Mouse (Mus musculus): ENCODE measurements at regions not wholly inside any gene's neighbourhood (a gene's known extent, or its start where the extent isn't known, plus 50 kb on each side); places are given as distances from the start of the nearest gene placed in this dataset.

- no peak for DNase-seq (ENCODE audit: low spot score)
Observed at GRCm38 (mm10) chr3:39933372-39933771, 597.7 kb upstream of the Intu start.

GRCm38 (mm10) chr3:39937719-39938278 is 593.3 kb upstream of the Intu start:
- no peaks in the 10 kb centered on the region for H3K27me3 ChIP-seq (ENCODE audit: insufficient read depth, low read length)
- no peak overlapping the region for H3K9ac ChIP-seq (replicated peaks; ENCODE audit: low read length)
- H3K9me3 ChIP-seq (ENCODE audit: low read length), result no peaks in the 10 kb centered on the region
- TF ChIP-seq CTCF (IDR thresholded peaks at IDR 0.05; ENCODE audit: low read depth), result no peak
- H3K4me3 ChIP-seq (ENCODE audit: low read length), result no peak overlapping the region
- H3K4me1 ChIP-seq (ENCODE audit: insufficient read depth, low read length), result no peaks in the 10 kb centered on the region
- H3K36me3 ChIP-seq (ENCODE audit: insufficient read depth, low read length), result no peaks in the 10 kb centered on the region
- H3K27ac ChIP-seq, result no peak overlapping the region
- no peak for DNase-seq (ENCODE audit: low spot score)
- 92% methylated on average over 3 of the region's 3 CpGs for WGBS
- ATAC-seq, result no peak
- no peak overlapping the region for H3K4me2 ChIP-seq (ENCODE audit: low read depth, low read length)

More at GRCm38 (mm10) chr3:39933372-39933771, 597.7 kb upstream of the Intu start:
- 95% methylated on average over 3 of the region's 3 CpGs for WGBS
- Histone ChIP-seq H3K36me3 (ENCODE audit: insufficient read depth, low read length) (no peaks in the 10 kb centered on the region), H3K4me3 (ENCODE audit: low read length) (no peak overlapping the region), H3K9ac (replicated peaks; ENCODE audit: low read length) (no peak overlapping the region), H3K4me1 (ENCODE audit: insufficient read depth, low read length) (no peaks in the 10 kb centered on the region), H3K4me2 (ENCODE audit: low read depth, low read length) (no peak overlapping the region), H3K27ac (no peak overlapping the region), H3K9me3 (ENCODE audit: low read length) (no peaks in the 10 kb centered on the region), H3K27me3 (ENCODE audit: insufficient read depth, low read length) (no peaks in the 10 kb centered on the region)
- TF ChIP-seq CTCF (IDR thresholded peaks at IDR 0.05; ENCODE audit: low read depth), result no peak
- no peak for ATAC-seq

GRCm38 (mm10) chr3:39944581-39944980 is 586.5 kb upstream of the Intu start:
- Histone ChIP-seq H3K9ac (replicated peaks; ENCODE audit: low read length) (no peak overlapping the region), H3K4me1 (ENCODE audit: insufficient read depth, low read length) (no peaks in the 10 kb centered on the region), H3K9me3 (ENCODE audit: low read length) (no peaks in the 10 kb centered on the region), H3K36me3 (ENCODE audit: insufficient read depth, low read length) (no peaks in the 10 kb centered on the region), H3K4me3 (ENCODE audit: low read length) (no peak overlapping the region), H3K4me2 (ENCODE audit: low read depth, low read length) (no peak overlapping the region), H3K27me3 (ENCODE audit: insufficient read depth, low read length) (no peaks in the 10 kb centered on the region), H3K27ac (no peak overlapping the region)
- DNase-seq (ENCODE audit: low spot score) (no peak), ATAC-seq (no peak)
- no peak for TF ChIP-seq CTCF (IDR thresholded peaks at IDR 0.05; ENCODE audit: low read depth)
- 85% methylated on average over 3 of the region's 3 CpGs for WGBS

- DNase-seq (ENCODE audit: low spot score) (no peak), ATAC-seq (no peak)
- Histone ChIP-seq H3K4me3 (ENCODE audit: low read length) (no peak overlapping the region), H3K4me2 (ENCODE audit: low read depth, low read length) (no peak overlapping the region), H3K27me3 (ENCODE audit: insufficient read depth, low read length) (no peaks in the 10 kb centered on the region), H3K9me3 (ENCODE audit: low read length) (peaks cover 4% of the 10 kb centered on the region; the same call in 1 of the 2 replicates), H3K36me3 (ENCODE audit: insufficient read depth, low read length) (no peaks in the 10 kb centered on the region), H3K27ac (no peak overlapping the region), H3K9ac (replicated peaks; ENCODE audit: low read length) (no peak overlapping the region), H3K4me1 (ENCODE audit: insufficient read depth, low read length) (no peaks in the 10 kb centered on the region)
- 89% methylated on average over 2 of the region's 2 CpGs for WGBS
- no peak for TF ChIP-seq CTCF (IDR thresholded peaks at IDR 0.05; ENCODE audit: low read depth)
Observed at GRCm38 (mm10) chr3:39952103-39952502, 579.0 kb upstream of the Intu start.

- Histone ChIP-seq H3K4me3 (ENCODE audit: low read length) (no peak overlapping the region), H3K27me3 (ENCODE audit: insufficient read depth, low read length) (no peaks in the 10 kb centered on the region), H3K9ac (replicated peaks; ENCODE audit: low read length) (no peak overlapping the region), H3K27ac (no peak overlapping the region), H3K9me3 (ENCODE audit: low read length) (peaks cover 6% of the 10 kb centered on the region; the same call in 1 of the 2 replicates), H3K4me2 (ENCODE audit: low read depth, low read length) (no peak overlapping the region), H3K4me1 (ENCODE audit: insufficient read depth, low read length) (no peaks in the 10 kb centered on the region), H3K36me3 (ENCODE audit: insufficient read depth, low read length) (no peaks in the 10 kb centered on the region)
- ATAC-seq (no peak), DNase-seq (ENCODE audit: low spot score) (no peak)
- 91% methylated on average over 1 of the region's 1 CpGs for WGBS
- no peak for TF ChIP-seq CTCF (IDR thresholded peaks at IDR 0.05; ENCODE audit: low read depth)
Observed at GRCm38 (mm10) chr3:39952556-39952955, 578.5 kb upstream of the Intu start.

- TF ChIP-seq CTCF (IDR thresholded peaks at IDR 0.05; ENCODE audit: low read depth), result no peak
- no peak overlapping the region for H3K9ac ChIP-seq (replicated peaks; ENCODE audit: low read length)
- no peak overlapping the region for H3K4me2 ChIP-seq (ENCODE audit: low read depth, low read length)
- ATAC-seq (no peak), DNase-seq (ENCODE audit: low spot score) (no peak)
- WGBS, result 72% methylated on average over 7 of the region's 7 CpGs
- no peaks in the 10 kb centered on the region for H3K4me1 ChIP-seq (ENCODE audit: insufficient read depth, low read length)
- H3K27me3 ChIP-seq (ENCODE audit: insufficient read depth, low read length), result no peaks in the 10 kb centered on the region
- no peaks in the 10 kb centered on the region for H3K36me3 ChIP-seq (ENCODE audit: insufficient read depth, low read length)
- 0 out of 2 replicates have a peak, but pooled peaks cover 3% of the 10 kb centered on the region for H3K9me3 ChIP-seq (ENCODE audit: low read length)
- H3K27ac ChIP-seq, result no peak overlapping the region
- H3K4me3 ChIP-seq (ENCODE audit: low read length), result no peak overlapping the region
Observed at GRCm38 (mm10) chr3:39961836-39962640, 569.0 kb upstream of the Intu start.

- TF ChIP-seq CTCF (IDR thresholded peaks at IDR 0.05; ENCODE audit: low read depth), result no peak
- DNase-seq (ENCODE audit: low spot score) (no peak), ATAC-seq (no peak)
- Histone ChIP-seq H3K4me2 (ENCODE audit: low read depth, low read length) (no peak overlapping the region), H3K36me3 (ENCODE audit: insufficient read depth, low read length) (no peaks in the 10 kb centered on the region), H3K4me3 (ENCODE audit: low read length) (no peak overlapping the region), H3K9ac (replicated peaks; ENCODE audit: low read length) (no peak overlapping the region), H3K9me3 (ENCODE audit: low read length) (no peaks in the 10 kb centered on the region), H3K4me1 (ENCODE audit: insufficient read depth, low read length) (no peaks in the 10 kb centered on the region), H3K27ac (no peak overlapping the region), H3K27me3 (ENCODE audit: insufficient read depth, low read length) (no peaks in the 10 kb centered on the region)
- WGBS, result 87% methylated on average over 2 of the region's 2 CpGs
Observed at GRCm38 (mm10) chr3:39965431-39965830, 565.7 kb upstream of the Intu start.
